Mouse (Mus musculus) cerebellum, adult (tissue): Measurements from ENCODE around the gene Iqcc.

Source experiments
- ATAC-seq: cut with Nextera tagmentation; 2 replicates; pipeline ENCODE4 v1.9.2; 2017; ENCODE audit warnings: mild to moderate bottlenecking, moderate library complexity, mixed read lengths; ENCODE audit not compliant: insufficient number of reproducible peaks, low FRiP score, low TSS enrichment

Iqcc gene

GRCm38 (mm10) chr4:129622803-129623535 is 4.1 kb upstream of the Iqcc start:
- ATAC-seq, result no peak

DNA sequence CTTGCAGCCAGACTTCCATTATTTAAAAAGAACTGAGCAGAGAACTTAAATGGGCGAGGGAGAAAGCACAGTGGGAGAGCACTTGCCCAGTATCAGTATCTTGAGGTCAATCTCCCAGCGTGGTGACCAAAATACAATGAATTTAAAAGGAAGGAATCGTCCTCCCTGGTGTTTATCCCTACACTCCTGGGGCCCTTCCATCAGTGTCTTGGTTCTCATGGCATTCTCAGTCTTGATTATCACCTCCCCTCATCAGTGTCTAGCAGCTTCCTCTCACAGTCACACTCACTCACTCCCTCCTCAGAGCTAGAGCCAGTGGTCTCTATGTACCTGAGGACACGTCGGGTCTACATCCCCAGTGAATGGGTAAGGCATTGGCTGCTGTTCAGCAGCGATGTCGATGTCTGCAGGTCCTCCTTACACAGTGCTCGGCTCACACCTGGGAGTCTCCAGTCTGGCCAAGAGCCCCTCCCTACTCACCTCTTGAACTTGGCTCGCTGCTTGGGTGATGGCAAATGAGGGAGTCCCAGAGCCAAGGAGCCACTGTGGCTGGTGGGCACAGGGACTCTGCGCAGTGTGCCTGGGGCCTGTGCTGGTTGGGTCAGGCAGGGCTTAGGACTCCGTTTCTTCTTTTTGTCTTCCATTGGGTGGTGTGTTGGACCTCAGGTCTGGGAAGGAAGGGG is 3.4 kb upstream of the Iqcc start:
- ATAC-seq, result no peak

DNA sequence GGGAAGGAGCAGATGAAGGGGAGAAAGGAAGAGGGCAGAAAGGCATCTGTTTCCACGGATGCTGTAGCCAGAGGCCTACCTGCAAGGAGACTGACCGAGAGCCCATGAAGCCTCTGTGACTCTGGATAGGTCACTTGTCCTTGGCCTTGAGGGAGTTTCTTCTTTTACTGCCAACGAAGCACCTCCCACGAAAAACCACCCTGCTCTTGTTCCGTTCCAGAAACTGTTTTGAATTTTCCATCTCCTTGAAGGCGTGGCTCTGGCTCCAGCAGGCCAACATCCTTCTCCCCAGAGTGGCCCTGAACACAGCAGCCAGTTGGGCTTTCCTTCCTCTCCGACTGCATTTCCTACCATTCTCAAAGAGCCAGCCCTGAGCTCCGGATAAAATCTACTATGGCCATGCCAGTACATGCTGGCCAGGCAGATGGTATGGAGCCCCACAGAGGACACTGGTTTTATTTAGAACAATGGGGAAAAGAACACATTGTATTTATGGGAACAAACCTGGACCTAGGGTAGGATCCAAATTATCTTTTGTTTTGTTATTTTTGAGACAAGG is 2.5 kb upstream of the Iqcc start:
- peak; percentile 13; the same call in 1 of the 2 replicates for ATAC-seq

GRCm38 (mm10) chr4:129620419-129621282 is 1.8 kb upstream of the Iqcc start:
- no peak for ATAC-seq

DNA sequence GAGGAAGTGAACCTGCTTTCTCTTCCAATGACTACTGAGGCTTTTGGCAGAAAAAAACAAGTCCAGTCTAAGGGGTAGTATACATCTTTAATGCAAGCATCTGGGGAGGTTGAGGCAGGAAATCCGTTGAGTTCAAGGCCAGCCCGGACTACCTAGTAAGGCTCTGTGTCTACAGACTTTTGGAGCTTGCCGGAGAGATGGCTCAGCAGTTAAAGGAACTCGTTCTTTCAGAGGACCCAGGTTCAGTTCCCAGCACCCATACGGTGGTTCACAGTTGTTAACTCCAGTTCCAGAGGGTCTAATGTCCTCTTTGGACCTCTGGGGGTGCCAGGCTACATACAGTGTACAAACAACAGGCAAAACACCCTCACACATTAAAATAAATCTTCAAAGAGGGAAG is 868 bp downstream of the Iqcc start:
- no peak for ATAC-seq

GRCm38 (mm10) chr4:129617121-129617641 is 1.7 kb downstream of the Iqcc start:
- ATAC-seq, result no peak

DNA sequence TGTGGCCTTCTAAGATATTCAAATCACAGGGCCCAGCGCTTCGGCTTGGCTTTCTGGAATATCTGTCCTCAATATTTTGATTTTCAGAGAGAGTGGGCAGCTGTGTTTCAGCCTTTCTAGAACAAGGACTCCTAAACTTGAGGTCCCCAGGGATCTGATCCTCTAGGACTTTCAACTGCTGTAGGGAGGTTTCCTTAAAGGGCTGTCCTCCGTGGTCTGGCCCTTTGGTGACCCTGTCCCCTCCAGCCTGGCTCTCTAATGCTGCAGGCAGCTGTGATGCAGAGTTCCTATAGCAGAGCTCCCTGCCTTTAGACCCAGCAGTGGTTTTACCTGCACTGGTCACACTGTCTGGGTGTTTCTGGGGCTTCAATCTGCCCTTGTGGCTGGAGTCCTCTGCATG is 2.3 kb downstream of the Iqcc start:
- ATAC-seq, result no peak

- no peak for ATAC-seq
Measured at GRCm38 (mm10) chr4:129615801-129616290, 3.1 kb downstream of the Iqcc start.

GRCm38 (mm10) chr4:129614093-129614492 is 4.8 kb downstream of the Iqcc start, which contains the start of gene Dcdc2b:
Gene Dcdc2b, minus strand, starts transcription at chr4:129614257.
- ATAC-seq, result no peak

GRCm38 (mm10) chr4:129610472-129610871 is 8.4 kb downstream of the Iqcc start:
- no peak for ATAC-seq

DNA sequence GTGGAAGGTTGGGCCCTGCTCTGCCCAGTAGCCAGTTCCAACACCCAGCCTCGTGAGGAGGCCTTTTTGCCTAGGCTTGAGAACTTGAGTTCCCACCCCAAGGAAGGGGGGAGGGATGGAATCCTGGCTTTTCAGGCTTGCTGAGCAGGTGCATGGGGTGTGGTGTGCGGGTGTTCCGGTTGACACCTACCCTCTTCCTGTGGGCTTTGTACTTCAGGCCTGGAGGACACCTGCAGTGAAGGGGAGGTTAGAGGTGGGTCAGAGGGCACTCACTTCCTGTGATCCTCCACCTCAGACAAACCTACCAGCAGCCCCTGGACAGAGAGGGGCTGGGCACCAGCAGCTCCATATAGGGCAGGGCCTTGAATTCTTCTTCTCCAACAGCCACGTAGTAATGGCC is 8.9 kb downstream of the Iqcc start:
- no peak for ATAC-seq

GRCm38 (mm10) chr4:129609139-129609631 is 9.7 kb downstream of the Iqcc start:
- no peak for ATAC-seq

- ATAC-seq, result peak; percentile 73; the same call in 1 of the 2 replicates
Measured at GRCm38 (mm10) chr4:129608426-129609025, 10.4 kb downstream of the Iqcc start.

GRCm38 (mm10) chr4:129600233-129601158 is 18.4 kb downstream of the Iqcc start, which contains the start of the genes Eif3i and Tmem234:
Gene Eif3i, minus strand, starts transcription at chr4:129600648.
Gene Tmem234, plus strand, starts transcription at chr4:129600668.
- ATAC-seq, result peak; percentile 90

GRCm38 (mm10) chr4:129588865-129589264 is 30.0 kb downstream of the Iqcc start:
- no peak for ATAC-seq

- no peak for ATAC-seq
Measured at GRCm38 (mm10) chr4:129586943-129587342, 32.0 kb downstream of the Iqcc start.

DNA sequence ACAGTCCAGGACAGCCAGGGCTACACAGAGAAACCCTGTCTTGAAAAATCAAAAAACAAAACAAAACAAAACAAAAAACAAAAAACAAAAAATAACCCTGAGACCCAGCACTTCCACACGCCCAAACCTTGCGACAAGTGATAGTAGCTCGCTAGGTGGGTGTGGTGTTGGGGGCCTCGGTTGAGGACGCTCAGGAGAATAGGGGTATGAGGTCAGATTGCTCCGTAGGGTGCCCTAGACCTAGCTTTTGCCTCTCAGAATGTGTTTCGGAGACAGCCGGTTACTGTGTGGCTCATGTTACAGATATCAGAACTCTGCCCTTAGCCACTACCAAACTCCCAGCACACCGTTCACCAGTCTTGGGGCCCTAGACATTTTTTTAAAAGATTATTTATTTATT is 33.1 kb downstream of the Iqcc start:
- no peak for ATAC-seq

- no peak for ATAC-seq
Measured at GRCm38 (mm10) chr4:129584884-129585608, 33.9 kb downstream of the Iqcc start.
